Mouse (Mus musculus): ENCODE results near the gene Gm27021. TPM values are rescaled to one million over a fixed set of nuclear protein-coding genes. Genes with fewer than 3 reads are reported as not detected.
"Not testable (repeated sequence)": the region's sequence is repeated elsewhere in the genome, so short reads cannot be mapped to it uniquely, and the experiment has no call there.

Gm27021 gene
- total RNA-seq, 1 experiment from 2014 or later, result not detected

GRCm38 (mm10) chr8:120687786-120688185, 19.9 kb upstream of the Gm27021 start:
- no peak for ATAC-seq (replicated peaks; ENCODE audit: insufficient number of reproducible peaks, low FRiP score, low TSS enrichment, poor library complexity, severe bottlenecking)

- ATAC-seq (replicated peaks; ENCODE audit: insufficient number of reproducible peaks, low FRiP score, low TSS enrichment, poor library complexity, severe bottlenecking), result no peak
These were observed 18.7 kb upstream of the Gm27021 start for GRCm38 (mm10) chr8:120686576-120686975.

- peak; percentile 74 for ATAC-seq (replicated peaks; ENCODE audit: insufficient number of reproducible peaks, low FRiP score, low TSS enrichment, poor library complexity, severe bottlenecking)
These were observed 18.2 kb upstream of the Gm27021 start for GRCm38 (mm10) chr8:120686051-120686450.

GRCm38 (mm10) chr8:120685591-120685990, 17.7 kb upstream of the Gm27021 start:
- ATAC-seq (replicated peaks; ENCODE audit: insufficient number of reproducible peaks, low FRiP score, low TSS enrichment, poor library complexity, severe bottlenecking), result peak; percentile 18

- peak; percentile 47 for ATAC-seq (replicated peaks; ENCODE audit: insufficient number of reproducible peaks, low FRiP score, low TSS enrichment, poor library complexity, severe bottlenecking)
These were observed 17.2 kb upstream of the Gm27021 start for GRCm38 (mm10) chr8:120685097-120685496.

GRCm38 (mm10) chr8:120684082-120684481, 16.2 kb upstream of the Gm27021 start:
- no peak for ATAC-seq (replicated peaks; ENCODE audit: insufficient number of reproducible peaks, low FRiP score, low TSS enrichment, poor library complexity, severe bottlenecking)

- peak; percentile 37; the same call in 1 of the 2 replicates for ATAC-seq (replicated peaks; ENCODE audit: insufficient number of reproducible peaks, low FRiP score, low TSS enrichment, poor library complexity, severe bottlenecking)
These were observed 15.7 kb upstream of the Gm27021 start for GRCm38 (mm10) chr8:120683602-120684001.

GRCm38 (mm10) chr8:120681113-120681512, 13.2 kb upstream of the Gm27021 start:
- no peak for ATAC-seq (replicated peaks; ENCODE audit: insufficient number of reproducible peaks, low FRiP score, low TSS enrichment, poor library complexity, severe bottlenecking)

GRCm38 (mm10) chr8:120680405-120680804, 12.5 kb upstream of the Gm27021 start:
- ATAC-seq (replicated peaks; ENCODE audit: insufficient number of reproducible peaks, low FRiP score, low TSS enrichment, poor library complexity, severe bottlenecking), result not testable (repeated sequence)

GRCm38 (mm10) chr8:120679629-120680387, 11.9 kb upstream of the Gm27021 start:
- ATAC-seq (replicated peaks; ENCODE audit: insufficient number of reproducible peaks, low FRiP score, low TSS enrichment, poor library complexity, severe bottlenecking), result no peak

GRCm38 (mm10) chr8:120678447-120678846, 10.6 kb upstream of the Gm27021 start:
- ATAC-seq (replicated peaks; ENCODE audit: insufficient number of reproducible peaks, low FRiP score, low TSS enrichment, poor library complexity, severe bottlenecking), result peak; percentile 65; the same call in 1 of the 2 replicates

GRCm38 (mm10) chr8:120675718-120676117, 7.8 kb upstream of the Gm27021 start:
- no peak for ATAC-seq (replicated peaks; ENCODE audit: insufficient number of reproducible peaks, low FRiP score, low TSS enrichment, poor library complexity, severe bottlenecking)

- no peak for ATAC-seq (replicated peaks; ENCODE audit: insufficient number of reproducible peaks, low FRiP score, low TSS enrichment, poor library complexity, severe bottlenecking)
These were observed 5.4 kb upstream of the Gm27021 start for GRCm38 (mm10) chr8:120673298-120673697.

- no peak for ATAC-seq (replicated peaks; ENCODE audit: insufficient number of reproducible peaks, low FRiP score, low TSS enrichment, poor library complexity, severe bottlenecking)
These were observed 4.8 kb upstream of the Gm27021 start for GRCm38 (mm10) chr8:120672626-120673229.

GRCm38 (mm10) chr8:120671775-120672174, 3.9 kb upstream of the Gm27021 start:
- no peak for ATAC-seq (replicated peaks; ENCODE audit: insufficient number of reproducible peaks, low FRiP score, low TSS enrichment, poor library complexity, severe bottlenecking)

- no peak for ATAC-seq (replicated peaks; ENCODE audit: insufficient number of reproducible peaks, low FRiP score, low TSS enrichment, poor library complexity, severe bottlenecking)
These were observed 561 bp upstream of the Gm27021 start, which contains the start of gene Emc8 for GRCm38 (mm10) chr8:120668374-120668905. Gene Emc8 (minus strand): TSS chr8:120668573.

- ATAC-seq (replicated peaks; ENCODE audit: insufficient number of reproducible peaks, low FRiP score, low TSS enrichment, poor library complexity, severe bottlenecking), result no peak
These were observed 940 bp downstream of the Gm27021 start for GRCm38 (mm10) chr8:120666807-120667470.

GRCm38 (mm10) chr8:120665726-120666455, 2.0 kb downstream of the Gm27021 start:
- no peak for ATAC-seq (replicated peaks; ENCODE audit: insufficient number of reproducible peaks, low FRiP score, low TSS enrichment, poor library complexity, severe bottlenecking)

GRCm38 (mm10) chr8:120664566-120664965, 3.3 kb downstream of the Gm27021 start:
- no peak for ATAC-seq (replicated peaks; ENCODE audit: insufficient number of reproducible peaks, low FRiP score, low TSS enrichment, poor library complexity, severe bottlenecking)

Measured in monocyte, adult 5-6 weeks (primary cell).